Mouse (Mus musculus) lung, postnatal 4 days (tissue): ENCODE results near the gene Rftn1.

ENCODE experiments used
- DNase-seq, 2 experiments: peaks; one replicate each; pipeline ENCODE4 v3.0.0; 2021

Gene Rftn1

GRCm38 (mm10) chr17:50201828-50202445 lies 11.5 kb upstream of the Rftn1 start:
- DNase-seq = no peak

GRCm38 (mm10) chr17:50199075-50199850 lies 8.8 kb upstream of the Rftn1 start:
- DNase-seq = no peak

GRCm38 (mm10) chr17:50197572-50197971 lies 7.1 kb upstream of the Rftn1 start:
- DNase-seq = no peak

GRCm38 (mm10) chr17:50196005-50196672 lies 5.7 kb upstream of the Rftn1 start:
- no peak for DNase-seq

GRCm38 (mm10) chr17:50195399-50195798 lies 4.9 kb upstream of the Rftn1 start:
- no peak for DNase-seq

GRCm38 (mm10) chr17:50194541-50194940 lies 4.1 kb upstream of the Rftn1 start:
- no peak for DNase-seq

- peak in 1 of 2 experiments; percentile 34 for DNase-seq
Observed at GRCm38 (mm10) chr17:50193653-50194052, 3.2 kb upstream of the Rftn1 start.

- no peak for DNase-seq
Observed at GRCm38 (mm10) chr17:50192376-50192940, 2.0 kb upstream of the Rftn1 start.

GRCm38 (mm10) chr17:50191318-50191957 lies 964 bp upstream of the Rftn1 start:
- DNase-seq = no peak

- peak; percentile 80 to 84 for DNase-seq
Observed at GRCm38 (mm10) chr17:50189381-50190012, 977 bp downstream of the Rftn1 start.

GRCm38 (mm10) chr17:50188662-50189345 lies 1.7 kb downstream of the Rftn1 start:
- no peak for DNase-seq

- DNase-seq = no peak
Observed at GRCm38 (mm10) chr17:50185616-50186015, 4.9 kb downstream of the Rftn1 start.

GRCm38 (mm10) chr17:50185083-50185482 lies 5.4 kb downstream of the Rftn1 start:
- DNase-seq = no peak

GRCm38 (mm10) chr17:50184217-50185038 lies 6.0 kb downstream of the Rftn1 start:
- no peak for DNase-seq

- no peak for DNase-seq
Observed at GRCm38 (mm10) chr17:50183300-50183699, 7.2 kb downstream of the Rftn1 start.

- no peak for DNase-seq
Observed at GRCm38 (mm10) chr17:50182542-50182951, 7.9 kb downstream of the Rftn1 start.

GRCm38 (mm10) chr17:50180899-50181570 lies 9.4 kb downstream of the Rftn1 start:
- no peak for DNase-seq

- DNase-seq = no peak
Observed at GRCm38 (mm10) chr17:50173776-50174175, 16.7 kb downstream of the Rftn1 start.

- no peak for DNase-seq
Observed at GRCm38 (mm10) chr17:50173368-50173767, 17.1 kb downstream of the Rftn1 start.

- DNase-seq = no peak
Observed at GRCm38 (mm10) chr17:50172795-50173194, 17.7 kb downstream of the Rftn1 start.
